Mouse (Mus musculus) bone marrow macrophage, adult 2 months (primary cell): ENCODE data around the gene Zfp629.

Experiments used
- CTCF ChIP-seq: IDR thresholded peaks from 2 replicates; pipeline ENCODE4 v1.5.1; 2012; ENCODE audit warnings: low read depth, mild to moderate bottlenecking, low read length, moderate library complexity
- POLR2A ChIP-seq: IDR thresholded peaks from 2 replicates; pipeline ENCODE4 v1.6.1; 2012; ENCODE audit warnings: mild to moderate bottlenecking, low read depth, low read length, borderline replicate concordance

GRCm38 (mm10) chr7:127652050-127652449, 36.5 kb upstream of the Zfp629 start:
- TF ChIP-seq POLR2A (no peak), CTCF (no peak)
